Mouse (Mus musculus): ENCODE results near the gene Zfp106.

GRCm38 (mm10) chr2:120529531-120529930 lies 34.1 kb downstream of the Zfp106 start:
- TF ChIP-seq POLR2A (IDR thresholded peaks at IDR 0.05; ENCODE audit: low read depth, low read length), result no peak
- TF ChIP-seq CTCF (IDR thresholded peaks at IDR 0.05; ENCODE audit: extremely low read depth, insufficient read depth, insufficient read length, insufficient replicate concordance), result no peak

Data from spleen, adult 2 months (tissue).